Mouse (Mus musculus): ENCODE results near the gene Abt1.
A peak's percentile ranks its signal among the peaks of the same experiment; 100 is the strongest.

DNA sequence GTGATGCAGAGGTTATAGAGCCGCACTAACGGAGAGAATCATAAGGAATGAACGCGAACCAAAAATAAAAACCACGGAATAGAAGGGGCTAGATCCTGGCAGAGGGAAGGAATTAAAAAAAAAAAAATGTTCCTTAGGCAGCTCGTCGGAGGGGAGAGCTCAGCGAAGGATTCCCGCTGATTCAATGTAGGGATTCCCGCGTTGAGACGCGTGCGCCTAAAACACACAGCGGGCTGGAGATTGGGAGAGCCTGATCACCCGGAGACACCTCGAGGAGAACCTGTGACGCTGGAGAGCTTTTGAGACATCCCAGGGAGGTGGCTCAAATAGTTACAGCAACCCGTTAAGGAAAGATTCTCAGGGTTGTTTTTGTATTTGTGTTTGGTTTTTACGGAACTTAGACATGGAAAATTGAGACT, 11.4 kb downstream of the Abt1 start:
- TF ChIP-seq ZNF384 (IDR thresholded peaks at IDR 0.05; ENCODE audit: low read depth, low read length), result peak; percentile 61
- 0 out of 2 replicates have a peak, but pooled peaks have one; percentile 28 for TF ChIP-seq ZC3H11A (IDR thresholded peaks at IDR 0.05; ENCODE audit: borderline replicate concordance, low read depth, low read length)
- TF ChIP-seq HCFC1 (IDR thresholded peaks at IDR 0.05; ENCODE audit: borderline replicate concordance, insufficient read depth, low read length), result 0 out of 2 replicates have a peak, but pooled peaks have one; percentile 6
